Mouse (Mus musculus) urinary bladder, postnatal 4 days (tissue): ENCODE measurements around the gene Ubxn1.

Experiments used
- DNase-seq, 2 experiments: peaks; one replicate each; pipeline ENCODE4 v3.0.0; 2021 to 2022; ENCODE audit warnings: low spot score in 2 of 2

Gene Ubxn1

GRCm38 (mm10) chr19:8898576-8898975 is 27.3 kb downstream of the Ubxn1 start:
- DNase-seq: no peak

- no peak for DNase-seq
These were observed 27.8 kb downstream of the Ubxn1 start for GRCm38 (mm10) chr19:8899079-8899478.

GRCm38 (mm10) chr19:8903412-8903811 is 32.1 kb downstream of the Ubxn1 start:
- DNase-seq: no peak

- DNase-seq: peak in 1 of 2 experiments; percentile 54
These were observed 37.2 kb downstream of the Ubxn1 start for GRCm38 (mm10) chr19:8908531-8908930.

- no peak for DNase-seq
These were observed 40.5 kb downstream of the Ubxn1 start for GRCm38 (mm10) chr19:8911810-8912209.

GRCm38 (mm10) chr19:8914212-8914611 is 42.9 kb downstream of the Ubxn1 start:
- DNase-seq: peak in 1 of 2 experiments; percentile 26

GRCm38 (mm10) chr19:8919000-8919399 is 47.7 kb downstream of the Ubxn1 start:
- no peak for DNase-seq

GRCm38 (mm10) chr19:8919684-8920072 is 48.4 kb downstream of the Ubxn1 start:
- peak in 1 of 2 experiments; percentile 19 for DNase-seq

- DNase-seq: peak; percentile 93 to 94
These were observed 48.9 kb downstream of the Ubxn1 start, which contains the start of gene B3gat3 for GRCm38 (mm10) chr19:8920073-8920736. B3gat3 (plus strand) TSS chr19:8920374.

- no peak for DNase-seq
These were observed 49.6 kb downstream of the Ubxn1 start for GRCm38 (mm10) chr19:8920836-8921291.

- DNase-seq: no peak
These were observed 50.4 kb downstream of the Ubxn1 start for GRCm38 (mm10) chr19:8921741-8922140.
